Comparison of ENCODE assay signal across 8 mouse cellular contexts in the genomic region with DNA sequence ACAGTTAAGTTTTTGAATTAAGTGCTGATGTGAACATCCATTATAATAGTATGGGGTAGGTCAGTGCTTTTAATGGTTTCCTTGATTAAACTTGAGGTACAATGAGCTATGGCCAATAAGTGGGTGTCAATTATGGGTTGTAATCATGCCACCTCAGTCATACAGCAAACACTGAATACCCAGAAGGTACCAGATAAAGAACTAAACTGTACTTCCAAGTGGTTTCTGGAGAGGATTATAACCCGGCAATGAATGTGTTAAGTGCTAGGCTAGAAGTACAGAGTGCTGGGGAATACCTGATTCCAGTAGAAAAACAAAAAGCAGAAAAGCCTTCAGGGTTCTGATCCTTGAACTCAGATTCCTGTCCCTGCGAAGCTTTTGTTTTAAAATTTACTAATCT. TPM values are rescaled to one million over a fixed set of nuclear protein-coding genes. Genes with fewer than 3 reads are reported as not detected.
A peak's percentile ranks its signal among the peaks of the same experiment; 100 is the strongest.
DNase-seq lines count a peak whose midpoint lies in the region; ATAC-seq and TF ChIP-seq lines count a peak whose summit lies in the region.

No protein-coding gene starts in this region.

- peak overlapping the region; percentile 99 for H3K4me2 ChIP-seq in liver, embryonic 11.5 days

- TF ChIP-seq POLR2A in spleen, adult 2 months (IDR thresholded peaks at IDR 0.05; ENCODE audit: low read depth, low read length), result no peak

- 9% methylated on average over 2 of the region's 2 CpGs for WGBS in spleen, adult 2 months
- 6% methylated on average over 2 of the region's 2 CpGs for WGBS in liver, embryonic 11.5 days

- no peaks in the 10 kb centered on the region for H3K27me3 ChIP-seq in erythroblast, embryonic 14.5 days (ENCODE audit: control insufficient read depth)
- H3K27me3 ChIP-seq in spleen, adult 2 months (ENCODE audit: control insufficient read depth, insufficient read depth, low read length), result no peaks in the 10 kb centered on the region
- no peaks in the 10 kb centered on the region for H3K27me3 ChIP-seq in liver, embryonic 11.5 days (replicated peaks; ENCODE audit: control insufficient read depth, insufficient read depth, low read length)

- TF ChIP-seq CTCF in spleen, adult 2 months (IDR thresholded peaks at IDR 0.05; ENCODE audit: extremely low read depth, insufficient read depth, insufficient read length, insufficient replicate concordance), result no peak

- no peak for ATAC-seq in erythroblast, adult 5-6 weeks (replicated peaks; ENCODE audit: low FRiP score, poor library complexity, severe bottlenecking)
- no peak for ATAC-seq in liver, embryonic 11.5 days (replicated peaks; ENCODE audit: low FRiP score)

- peaks cover 63% of the 10 kb centered on the region for H3K4me1 ChIP-seq in erythroblast, embryonic 14.5 days (ENCODE audit: control insufficient read depth)
- H3K4me1 ChIP-seq in spleen, adult 2 months (ENCODE audit: control insufficient read depth, insufficient read depth, insufficient read length), result peaks cover 4% of the 10 kb centered on the region; the same call in 1 of the 2 replicates
- peaks cover 19% of the 10 kb centered on the region for H3K4me1 ChIP-seq in liver, embryonic 11.5 days (replicated peaks; ENCODE audit: control insufficient read depth, insufficient read depth, low read length)

- no peaks in the 10 kb centered on the region for H3K9me3 ChIP-seq in erythroblast, embryonic 14.5 days (ENCODE audit: control insufficient read depth, low read length)
- H3K9me3 ChIP-seq in liver, embryonic 11.5 days (ENCODE audit: control insufficient read depth, low read length), result no peaks in the 10 kb centered on the region

- peak overlapping the region; percentile 99 for H3K4me3 ChIP-seq in erythroblast, embryonic 14.5 days (replicated peaks)
- peak overlapping the region; percentile 35; the same call in 1 of the 2 replicates for H3K4me3 ChIP-seq in spleen, adult 2 months (ENCODE audit: extremely low read depth, insufficient read depth, insufficient read length)
- peak overlapping the region; percentile 94 for H3K4me3 ChIP-seq in liver, embryonic 11.5 days (ENCODE audit: low read depth, low read length)

- no peak overlapping the region for H3K27ac ChIP-seq in spleen, adult 2 months (ENCODE audit: insufficient read depth, low read length)
- H3K27ac ChIP-seq in liver, embryonic 11.5 days (ENCODE audit: low read depth, low read length), result no peak overlapping the region

- DNase-seq in spleen, adult 2 months (ENCODE audit: low read depth in 1 of 2, low spot score in 2 of 2), result no peak
- DNase-seq in spleen, postnatal 14 days (ENCODE audit: low spot score in 2 of 2), result no peak
- no peak for DNase-seq in liver, embryonic 11.5 days (ENCODE audit: low spot score)
- DNase-seq in B cell, adult 2 months, result no peak
- no peak for DNase-seq in yolk sac, embryonic 10.5 days (ENCODE audit: low spot score)
- no peak for DNase-seq in frontal cortex, postnatal 25 days (ENCODE audit: low spot score in 2 of 2)

- peak overlapping the region; percentile 92 for H3K9ac ChIP-seq in liver, embryonic 11.5 days (ENCODE audit: low read depth, low read length)

- H3K36me3 ChIP-seq in erythroblast, embryonic 14.5 days (ENCODE audit: control insufficient read depth), result peaks cover 12% of the 10 kb centered on the region
- no peaks in the 10 kb centered on the region for H3K36me3 ChIP-seq in spleen, adult 2 months (ENCODE audit: control insufficient read depth, insufficient read depth, low read length)
- H3K36me3 ChIP-seq in liver, embryonic 11.5 days (ENCODE audit: control insufficient read depth, insufficient read depth, low read length), result no peaks in the 10 kb centered on the region

RNA-seq across cellular contexts. Expression of a gene that starts 2.5 kb away (rescaled TPM):
- 0.03 and 0.05 TPM in 2 replicates for polyA plus RNA-seq in erythroblast, embryonic 14.5 days (2012)
- 4.0 and 12.1 TPM in 2 replicates for total RNA-seq in erythroblast, adult 5-6 weeks (2015; ENCODE audit: low replicate concordance)
- total RNA-seq in erythroblast, adult 5-6 weeks (2017; ENCODE audit: low replicate concordance), result 11.7 and 12.6 TPM in 2 replicates
- 2.5 and 3.4 TPM in 2 replicates for polyA plus RNA-seq in spleen, adult 2 months (2012; rRNA removed)
- polyA plus RNA-seq in liver, embryonic 11.5 days (2014; fragmentation: Nextera tagmentation; extraction: Ambion mirVana), result 23.9 and 24.7 TPM in 2 replicates

RNA-seq across cellular contexts. Expression of a gene that starts 2.7 kb away (rescaled TPM):
- polyA plus RNA-seq in erythroblast, embryonic 14.5 days (2012), result 0.02 and 0.03 TPM in 2 replicates
- 2.5 and 12.7 TPM in 2 replicates for total RNA-seq in erythroblast, adult 5-6 weeks (2015; ENCODE audit: low replicate concordance)
- 6.7 and 8.9 TPM in 2 replicates for total RNA-seq in erythroblast, adult 5-6 weeks (2017; ENCODE audit: low replicate concordance)
- 1.9 and 2.2 TPM in 2 replicates for polyA plus RNA-seq in spleen, adult 2 months (2012; rRNA removed)
- 7.7 and 8.2 TPM in 2 replicates for polyA plus RNA-seq in liver, embryonic 11.5 days (2014; fragmentation: Nextera tagmentation; extraction: Ambion mirVana)

RNA-seq across cellular contexts. Expression of a gene that starts 50.4 kb away (rescaled TPM):
- polyA plus RNA-seq in erythroblast, embryonic 14.5 days (2012), result not detected in 2 replicates
- total RNA-seq in erythroblast, adult 5-6 weeks (2015; ENCODE audit: low replicate concordance), result not detected in 2 replicates
- 0.26 TPM in 1 of 2 replicates, not detected in the other for total RNA-seq in erythroblast, adult 5-6 weeks (2017; ENCODE audit: low replicate concordance)
- polyA plus RNA-seq in spleen, adult 2 months (2012; rRNA removed), result 0.58 and 0.59 TPM in 2 replicates
- polyA plus RNA-seq in liver, embryonic 11.5 days (2014; fragmentation: Nextera tagmentation; extraction: Ambion mirVana), result 0.81 and 0.97 TPM in 2 replicates

Comparison
In these comparisons a context has a peak if more than half of its experiments do, and no peak if none do; other contexts are left out.
1. H3K4me3 ChIP-seq: peak in every context shown above with its lines; median percentile 99 in erythroblast, embryonic 14.5 days; 94 in liver, embryonic 11.5 days; 35 in spleen, adult 2 months.